29 mouse cellular contexts compared by ENCODE assay signal in the genomic region with DNA sequence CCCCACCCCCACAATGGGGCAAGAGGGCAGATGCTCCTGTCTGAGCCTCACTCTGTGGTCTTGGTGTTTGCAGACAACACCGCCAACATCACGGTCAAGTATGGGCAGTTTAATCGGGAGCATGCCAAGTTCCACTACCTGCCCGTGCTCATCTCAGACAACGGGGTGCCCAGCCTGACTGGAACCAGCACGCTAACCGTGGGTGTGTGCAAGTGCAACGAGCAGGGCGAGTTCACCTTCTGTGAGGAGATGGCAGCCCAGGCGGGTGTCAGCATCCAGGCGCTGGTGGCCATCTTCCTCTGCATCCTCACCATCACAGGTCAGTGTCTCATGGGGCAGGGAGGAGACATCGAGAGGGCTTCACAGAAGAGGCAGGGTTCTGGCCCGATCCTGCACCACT. TPM values are rescaled to one million over a fixed set of nuclear protein-coding genes. Genes with fewer than 3 reads are reported as not detected.
DNase-seq lines count a peak whose midpoint lies in the region; ATAC-seq and TF ChIP-seq lines count a peak whose summit lies in the region.
"Had no signal": no experiment of that assay in that cellular context is flagged by ENCODE, and none has a peak within 500 bp of the region (broad histone marks: within the 10 kb centered on the region; RNA-seq: fewer than 3 reads in every experiment).

No protein-coding gene starts in this region.

- H3K9ac ChIP-seq in heart, embryonic 11.5 days (ENCODE audit: low read depth, low read length): no peak overlapping the region
- H3K9ac ChIP-seq in ES-E14 (ENCODE audit: insufficient read depth, low read depth, low read length, poor library complexity, severe bottlenecking): no peak overlapping the region
- H3K9ac ChIP-seq: embryonic facial prominence, embryonic 13.5 days; embryonic facial prominence, embryonic 15.5 days; forebrain, embryonic 12.5 days had no signal

- no peak for ATAC-seq in heart, embryonic 11.5 days (replicated peaks; ENCODE audit: insufficient number of reproducible peaks, low FRiP score, low TSS enrichment)
- no peak for ATAC-seq in megakaryocyte, adult 5-6 weeks (ENCODE audit: poor library complexity, severe bottlenecking)
- ATAC-seq: CD4-positive, CD25-positive, alpha-beta regulatory T cell, adult 4 months; forebrain, embryonic 14.5 days; forebrain, embryonic 16.5 days had no signal

- H3K9me3 ChIP-seq in heart, embryonic 11.5 days (replicated peaks; ENCODE audit: control insufficient read depth, low read length): no peaks in the 10 kb centered on the region
- no peaks in the 10 kb centered on the region for H3K9me3 ChIP-seq in megakaryocyte, embryonic 14.5 days
- H3K9me3 ChIP-seq in E14TG2a.4 (ENCODE audit: low read length): no peaks in the 10 kb centered on the region
- H3K9me3 ChIP-seq in ES-E14 (ENCODE audit: control insufficient read depth, insufficient read depth, low read depth, low read length): no peaks in the 10 kb centered on the region
- H3K9me3 ChIP-seq: embryonic facial prominence, embryonic 13.5 days; embryonic facial prominence, embryonic 15.5 days; forebrain, embryonic 10.5 days; forebrain, embryonic 12.5 days had no signal

- no peak overlapping the region for H3K4me2 ChIP-seq in heart, embryonic 11.5 days
- H3K4me2 ChIP-seq: embryonic facial prominence, embryonic 13.5 days; embryonic facial prominence, embryonic 15.5 days; forebrain, embryonic 12.5 days had no signal

- no peak overlapping the region for H3K27ac ChIP-seq in heart, embryonic 11.5 days (ENCODE audit: low read depth, low read length)
- no peak overlapping the region for H3K27ac ChIP-seq in ES-E14 (ENCODE audit: insufficient read depth, low read depth, low read length, poor library complexity, severe bottlenecking)
- H3K27ac ChIP-seq: embryonic facial prominence, embryonic 13.5 days; embryonic facial prominence, embryonic 15.5 days; forebrain, embryonic 10.5 days; forebrain, embryonic 12.5 days had no signal

- H3K4me1 ChIP-seq in heart, embryonic 11.5 days (ENCODE audit: control insufficient read depth, insufficient read depth, low read length): no peaks in the 10 kb centered on the region
- peaks cover 13% of the 10 kb centered on the region for H3K4me1 ChIP-seq in megakaryocyte, embryonic 14.5 days
- peaks cover 4% of the 10 kb centered on the region; the same call in 1 of the 2 replicates for H3K4me1 ChIP-seq in E14TG2a.4 (replicated peaks; ENCODE audit: low read depth, low read length)
- 0 out of 4 replicates have a peak, but pooled peaks cover 0 to 2% of the 10 kb centered on the region in 2 experiments for H3K4me1 ChIP-seq in ES-E14 (ENCODE audit: control insufficient read depth in 2 of 2, insufficient read depth in 2 of 2, low read length in 2 of 2, poor library complexity in 1 of 2)
- H3K4me1 ChIP-seq: embryonic facial prominence, embryonic 13.5 days; embryonic facial prominence, embryonic 15.5 days; forebrain, embryonic 10.5 days; forebrain, embryonic 12.5 days had no signal

- WGBS in heart, embryonic 11.5 days (ENCODE audit: insufficient replicate concordance): 79% methylated on average over 13 of the region's 13 CpGs

- in situ Hi-C loops in ES-E14 (cut with MboI; ENCODE audit: low sequenced_read_pairs in 2 of 2, unreplicated experiment in 2 of 2): no loop called here

- H3K36me3 ChIP-seq in heart, embryonic 11.5 days (ENCODE audit: control insufficient read depth, insufficient read depth, low read length): no peaks in the 10 kb centered on the region
- no peaks in the 10 kb centered on the region for H3K36me3 ChIP-seq in megakaryocyte, embryonic 14.5 days (replicated peaks; ENCODE audit: low read length)
- H3K36me3 ChIP-seq in E14TG2a.4 (ENCODE audit: insufficient read depth, low read length) (no peaks in the 10 kb centered on the region), ES-E14 (ENCODE audit: control insufficient read depth, insufficient read depth, low read length, poor library complexity, severe bottlenecking) (no peaks in the 10 kb centered on the region)
- H3K36me3 ChIP-seq: embryonic facial prominence, embryonic 13.5 days; embryonic facial prominence, embryonic 15.5 days; forebrain, embryonic 10.5 days; forebrain, embryonic 12.5 days had no signal

- H3K4me3 ChIP-seq in heart, embryonic 11.5 days (ENCODE audit: low read depth, low read length): no peak overlapping the region
- H3K4me3 ChIP-seq in megakaryocyte, embryonic 14.5 days (replicated peaks): peak overlapping the region; percentile 0
- peak overlapping the region; percentile 32 for H3K4me3 ChIP-seq in E14TG2a.4 (replicated peaks; ENCODE audit: low read length)
- peak overlapping the region; percentile 10 to 16; a peak in 2 of 4 replicates for H3K4me3 ChIP-seq in ES-E14 (ENCODE audit: insufficient read depth in 1 of 2, low read depth in 1 of 2, low read length in 2 of 2, poor library complexity in 1 of 2, severe bottlenecking in 1 of 2)
- H3K4me3 ChIP-seq: embryonic facial prominence, embryonic 13.5 days; embryonic facial prominence, embryonic 15.5 days; erythroblast, embryonic 14.5 days; forebrain, embryonic 10.5 days; forebrain, embryonic 12.5 days had no signal

- H3K27me3 ChIP-seq in heart, embryonic 11.5 days (ENCODE audit: control insufficient read depth, insufficient read depth, low read length): no peaks in the 10 kb centered on the region
- peaks cover 27% of the 10 kb centered on the region for H3K27me3 ChIP-seq in megakaryocyte, embryonic 14.5 days (replicated peaks)
- peaks cover 51% of the 10 kb centered on the region for H3K27me3 ChIP-seq in E14TG2a.4 (ENCODE audit: insufficient read depth, low read length)
- H3K27me3 ChIP-seq: CH12.LX; embryonic facial prominence, embryonic 13.5 days; embryonic facial prominence, embryonic 15.5 days; forebrain, embryonic 12.5 days had no signal

- DNase-seq in heart, adult 11 months: peak; percentile 90
- DNase-seq in ES-E14 (ENCODE audit: low read depth, low spot score): no peak
- no peak for DNase-seq in spleen, postnatal 36 days (ENCODE audit: low spot score in 2 of 2)
- DNase-seq: adrenal gland, adult 2 months; adrenal gland, postnatal 10 days; adrenal gland, postnatal 25 days; B cell, adult 2 months; cerebellum, adult 11 months; cerebellum, adult 18-20 months; cerebellum, adult 8-10 months; cerebellum, adult 9-11 months; cerebellum, postnatal 14 days; cerebellum, postnatal 36 days; embryo, embryonic 11 days had no signal

- no peak for TF ChIP-seq CTCF in E14TG2a.4 (conservative IDR thresholded peaks at IDR 0.05; ENCODE audit: low read length)

TF ChIP-seq in ES-E14, 5 proteins besides CTCF, POLR2A, EP300 and RAD21:
- TF ChIP-seq ZC3H11A (IDR thresholded peaks at IDR 0.05; ENCODE audit: borderline replicate concordance, low read depth, low read length) (no peak), HCFC1 (IDR thresholded peaks at IDR 0.05; ENCODE audit: borderline replicate concordance, insufficient read depth, low read length) (no peak), CHD2 (IDR thresholded peaks at IDR 0.05; ENCODE audit: low read depth, low read length) (no peak), MAFK (IDR thresholded peaks at IDR 0.05; ENCODE audit: insufficient read depth, low read depth, low read length) (no peak), ZNF384 (IDR thresholded peaks at IDR 0.05; ENCODE audit: low read depth, low read length) (no peak)

RNA-seq across cellular contexts. Expression of gene Bean1, which starts 29.6 kb away (rescaled TPM):
- polyA plus RNA-seq in heart, embryonic 11.5 days (2014; fragmentation: Nextera tagmentation; extraction: Ambion mirVana): 0.16 and 0.20 TPM in 2 replicates
- polyA plus RNA-seq in megakaryocyte, embryonic 14.5 days (2012; ENCODE audit: insufficient read depth, low replicate concordance): 1.5 TPM in 1 of 2 replicates, not detected in the other
- 0.16 TPM in 1 of 2 replicates, not detected in the other for total RNA-seq in megakaryocyte, adult 5-6 weeks (2015)
- 0.11 TPM in 1 of 2 replicates, not detected in the other for total RNA-seq in megakaryocyte, adult 5-6 weeks (2017)
- total RNA-seq in ES-E14 (2012; rRNA removed): 0.09 and 0.11 TPM in 2 replicates
- total RNA-seq: CH12.LX; common myeloid progenitor, adult 5-6 weeks; MEL had no signal
- polyA plus RNA-seq: CD4-positive, CD25-positive, alpha-beta regulatory T cell, adult 4 months; erythroblast, embryonic 14.5 days had no signal

RNA-seq across cellular contexts. Expression of gene Cdh5, which starts 39.2 kb away (rescaled TPM):
- polyA plus RNA-seq in heart, embryonic 11.5 days (2014; fragmentation: Nextera tagmentation; extraction: Ambion mirVana): 42.6 and 46.0 TPM in 2 replicates
- polyA plus RNA-seq in megakaryocyte, embryonic 14.5 days (2012; ENCODE audit: insufficient read depth, low replicate concordance): 0.41 TPM in 2 replicates
- 0.52 and 1.1 TPM in 2 replicates for total RNA-seq in megakaryocyte, adult 5-6 weeks (2015)
- 0.37 and 0.57 TPM in 2 replicates for total RNA-seq in megakaryocyte, adult 5-6 weeks (2017)
- 0.16 and 2.0 TPM in 2 replicates for total RNA-seq in ES-E14 (2012; rRNA removed)
- total RNA-seq: common myeloid progenitor, adult 5-6 weeks; MEL had no signal
- polyA plus RNA-seq: CD4-positive, CD25-positive, alpha-beta regulatory T cell, adult 4 months had no signal
